Mouse (Mus musculus) erythroblast, embryonic 14.5 days (primary cell): Measurements from ENCODE around the gene Car8.

Experiments used
- GATA1 ChIP-seq: IDR thresholded peaks from 2 replicates; pipeline ENCODE4 v1.6.1; 2012; ENCODE audit warnings: low read length, inconsistent platforms, mixed read lengths
- TAL1 ChIP-seq: IDR thresholded peaks from 3 replicates; pipeline ENCODE4 v1.6.1; 2012; ENCODE audit warnings: low read length, inconsistent platforms, mixed read lengths

DNA sequence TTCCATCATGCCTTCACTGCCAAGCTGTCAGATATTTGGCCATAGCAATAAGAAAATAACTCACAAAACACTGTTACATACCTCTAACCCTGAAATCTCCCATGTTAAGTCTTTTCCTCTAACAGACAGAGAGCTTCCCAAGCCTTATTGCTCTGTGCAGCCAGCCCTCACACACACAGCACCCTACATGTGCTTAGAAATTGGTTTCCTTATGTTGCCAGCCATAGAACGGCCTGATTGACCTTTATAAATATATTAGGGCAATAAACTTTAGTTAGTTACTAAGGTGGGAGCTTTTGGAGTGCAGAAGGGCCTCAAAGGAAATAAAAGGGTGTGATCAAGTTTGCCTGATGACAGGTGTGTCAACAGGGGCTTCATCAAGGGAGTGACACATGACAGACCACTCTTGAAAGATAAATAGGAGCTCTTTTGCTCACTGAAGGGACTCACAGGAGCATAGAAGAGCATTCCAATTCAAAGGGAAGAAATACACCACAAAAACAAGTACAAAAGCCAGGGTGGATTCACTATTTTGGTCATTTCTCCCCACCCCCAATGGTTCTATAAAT is 6.7 kb upstream of the Car8 start:
- TF ChIP-seq GATA1, result no peak
- TF ChIP-seq TAL1, result no peak
